Mouse (Mus musculus): ENCODE measurements around the gene Gm37240. TPM values are rescaled to one million over a fixed set of nuclear protein-coding genes. Genes with fewer than 3 reads are reported as not detected.
A peak's percentile ranks its signal among the peaks of the same experiment; 100 is the strongest.

The Gm37240 gene
- polyA plus RNA-seq, 1 experiment from 2014 or later, result 15.1 TPM

- Histone ChIP-seq H3K27me3 (ENCODE audit: control insufficient read depth, insufficient read depth, low read length) (no peaks in the 10 kb centered on the region), H3K9me3 (ENCODE audit: control insufficient read depth, low read length) (no peaks in the 10 kb centered on the region), H3K4me2 (replicated peaks; ENCODE audit: low read depth, low read length) (no peak overlapping the region), H3K27ac (ENCODE audit: low read depth, low read length) (no peak overlapping the region), H3K36me3 (ENCODE audit: control insufficient read depth, insufficient read depth, low read length) (no peaks in the 10 kb centered on the region), H3K9ac (ENCODE audit: low read depth, low read length) (no peak overlapping the region), H3K4me1 (ENCODE audit: control insufficient read depth, insufficient read depth, low read length) (peaks cover 12% of the 10 kb centered on the region), H3K4me3 (ENCODE audit: low read length) (no peak overlapping the region)
- ATAC-seq (ENCODE audit: low FRiP score, low TSS enrichment), result no peak
- 86% methylated on average over 6 of the region's 6 CpGs for WGBS
Measured at GRCm38 (mm10) chr3:84465822-84466500, 1421.4 kb downstream of the Gm37240 start.

GRCm38 (mm10) chr3:84461687-84462086 is 1425.6 kb downstream of the Gm37240 start:
- Histone ChIP-seq H3K4me2 (replicated peaks; ENCODE audit: low read depth, low read length) (no peak overlapping the region), H3K27me3 (ENCODE audit: control insufficient read depth, insufficient read depth, low read length) (no peaks in the 10 kb centered on the region), H3K36me3 (ENCODE audit: control insufficient read depth, insufficient read depth, low read length) (no peaks in the 10 kb centered on the region), H3K4me3 (ENCODE audit: low read length) (no peak overlapping the region), H3K27ac (ENCODE audit: low read depth, low read length) (no peak overlapping the region), H3K9ac (ENCODE audit: low read depth, low read length) (no peak overlapping the region), H3K4me1 (ENCODE audit: control insufficient read depth, insufficient read depth, low read length) (peaks cover 4% of the 10 kb centered on the region; the same call in 1 of the 2 replicates), H3K9me3 (ENCODE audit: control insufficient read depth, low read length) (no peaks in the 10 kb centered on the region)
- 28% methylated on average over 4 of the region's 4 CpGs for WGBS
- no peak; the same call in 1 of the 2 replicates for ATAC-seq (ENCODE audit: low FRiP score, low TSS enrichment)

GRCm38 (mm10) chr3:84460952-84461351 is 1426.4 kb downstream of the Gm37240 start:
- no peak overlapping the region for H3K9ac ChIP-seq (ENCODE audit: low read depth, low read length)
- peak; percentile 84 for ATAC-seq (ENCODE audit: low FRiP score, low TSS enrichment)
- no peaks in the 10 kb centered on the region for H3K9me3 ChIP-seq (ENCODE audit: control insufficient read depth, low read length)
- no peaks in the 10 kb centered on the region for H3K27me3 ChIP-seq (ENCODE audit: control insufficient read depth, insufficient read depth, low read length)
- no peak overlapping the region for H3K4me3 ChIP-seq (ENCODE audit: low read length)
- peaks cover 4% of the 10 kb centered on the region; the same call in 1 of the 2 replicates for H3K4me1 ChIP-seq (ENCODE audit: control insufficient read depth, insufficient read depth, low read length)
- no peak overlapping the region for H3K4me2 ChIP-seq (replicated peaks; ENCODE audit: low read depth, low read length)
- WGBS, result 6% methylated on average over 12 of the region's 12 CpGs
- H3K36me3 ChIP-seq (ENCODE audit: control insufficient read depth, insufficient read depth, low read length), result no peaks in the 10 kb centered on the region
- H3K27ac ChIP-seq (ENCODE audit: low read depth, low read length), result peak overlapping the region; percentile 47; the same call in 1 of the 2 replicates

GRCm38 (mm10) chr3:84460499-84460898 is 1426.8 kb downstream of the Gm37240 start:
- Histone ChIP-seq H3K27me3 (ENCODE audit: control insufficient read depth, insufficient read depth, low read length) (no peaks in the 10 kb centered on the region), H3K27ac (ENCODE audit: low read depth, low read length) (peak overlapping the region; percentile 47; the same call in 1 of the 2 replicates), H3K4me1 (ENCODE audit: control insufficient read depth, insufficient read depth, low read length) (peaks cover 4% of the 10 kb centered on the region; the same call in 1 of the 2 replicates), H3K4me3 (ENCODE audit: low read length) (no peak overlapping the region), H3K9me3 (ENCODE audit: control insufficient read depth, low read length) (no peaks in the 10 kb centered on the region), H3K4me2 (replicated peaks; ENCODE audit: low read depth, low read length) (no peak overlapping the region), H3K36me3 (ENCODE audit: control insufficient read depth, insufficient read depth, low read length) (no peaks in the 10 kb centered on the region), H3K9ac (ENCODE audit: low read depth, low read length) (no peak overlapping the region)
- 23% methylated on average over 3 of the region's 3 CpGs for WGBS
- peak; percentile 33; the same call in 1 of the 2 replicates for ATAC-seq (ENCODE audit: low FRiP score, low TSS enrichment)

- H3K9me3 ChIP-seq (ENCODE audit: control insufficient read depth, low read length), result no peaks in the 10 kb centered on the region
- peaks cover 3% of the 10 kb centered on the region; the same call in 1 of the 2 replicates for H3K4me1 ChIP-seq (ENCODE audit: control insufficient read depth, insufficient read depth, low read length)
- no peak for ATAC-seq (ENCODE audit: low FRiP score, low TSS enrichment)
- 52% methylated on average over 12 of the region's 12 CpGs for WGBS
- H3K27me3 ChIP-seq (ENCODE audit: control insufficient read depth, insufficient read depth, low read length), result no peaks in the 10 kb centered on the region
- no peak overlapping the region for H3K4me2 ChIP-seq (replicated peaks; ENCODE audit: low read depth, low read length)
- no peak overlapping the region for H3K9ac ChIP-seq (ENCODE audit: low read depth, low read length)
- no peak overlapping the region for H3K4me3 ChIP-seq (ENCODE audit: low read length)
- H3K27ac ChIP-seq (ENCODE audit: low read depth, low read length), result no peak overlapping the region
- no peaks in the 10 kb centered on the region for H3K36me3 ChIP-seq (ENCODE audit: control insufficient read depth, insufficient read depth, low read length)
Measured at GRCm38 (mm10) chr3:84455733-84456417, 1431.4 kb downstream of the Gm37240 start.

- no peaks in the 10 kb centered on the region for H3K27me3 ChIP-seq (ENCODE audit: control insufficient read depth, insufficient read depth, low read length)
- no peaks in the 10 kb centered on the region for H3K9me3 ChIP-seq (ENCODE audit: control insufficient read depth, low read length)
- no peak overlapping the region for H3K9ac ChIP-seq (ENCODE audit: low read depth, low read length)
- H3K4me1 ChIP-seq (ENCODE audit: control insufficient read depth, insufficient read depth, low read length), result 0 out of 2 replicates have a peak, but pooled peaks cover 3% of the 10 kb centered on the region
- H3K27ac ChIP-seq (ENCODE audit: low read depth, low read length), result no peak overlapping the region
- no peak overlapping the region for H3K4me2 ChIP-seq (replicated peaks; ENCODE audit: low read depth, low read length)
- no peak for ATAC-seq (ENCODE audit: low FRiP score, low TSS enrichment)
- H3K4me3 ChIP-seq (ENCODE audit: low read length), result no peak overlapping the region
- WGBS, result 67% methylated on average over 3 of the region's 3 CpGs
- no peaks in the 10 kb centered on the region; the same call in 1 of the 2 replicates for H3K36me3 ChIP-seq (ENCODE audit: control insufficient read depth, insufficient read depth, low read length)
Measured at GRCm38 (mm10) chr3:84450651-84451050, 1436.7 kb downstream of the Gm37240 start.

- no peak overlapping the region for H3K4me3 ChIP-seq (ENCODE audit: low read length)
- H3K4me2 ChIP-seq (replicated peaks; ENCODE audit: low read depth, low read length), result no peak overlapping the region
- no peak for ATAC-seq (ENCODE audit: low FRiP score, low TSS enrichment)
- no peaks in the 10 kb centered on the region for H3K27me3 ChIP-seq (ENCODE audit: control insufficient read depth, insufficient read depth, low read length)
- H3K36me3 ChIP-seq (ENCODE audit: control insufficient read depth, insufficient read depth, low read length), result no peaks in the 10 kb centered on the region; the same call in 1 of the 2 replicates
- 0 out of 2 replicates have a peak, but pooled peaks cover 3% of the 10 kb centered on the region for H3K4me1 ChIP-seq (ENCODE audit: control insufficient read depth, insufficient read depth, low read length)
- WGBS, result 59% methylated on average over 9 of the region's 9 CpGs
- no peaks in the 10 kb centered on the region for H3K9me3 ChIP-seq (ENCODE audit: control insufficient read depth, low read length)
- H3K27ac ChIP-seq (ENCODE audit: low read depth, low read length), result no peak overlapping the region
- H3K9ac ChIP-seq (ENCODE audit: low read depth, low read length), result no peak overlapping the region
Measured at GRCm38 (mm10) chr3:84449015-84449414, 1438.3 kb downstream of the Gm37240 start.

GRCm38 (mm10) chr3:84447803-84448202 is 1439.5 kb downstream of the Gm37240 start:
- Histone ChIP-seq H3K27me3 (ENCODE audit: control insufficient read depth, insufficient read depth, low read length) (no peaks in the 10 kb centered on the region), H3K9ac (ENCODE audit: low read depth, low read length) (no peak overlapping the region), H3K4me2 (replicated peaks; ENCODE audit: low read depth, low read length) (no peak overlapping the region), H3K4me3 (ENCODE audit: low read length) (no peak overlapping the region), H3K4me1 (ENCODE audit: control insufficient read depth, insufficient read depth, low read length) (0 out of 2 replicates have a peak, but pooled peaks cover 3% of the 10 kb centered on the region), H3K9me3 (ENCODE audit: control insufficient read depth, low read length) (no peaks in the 10 kb centered on the region), H3K27ac (ENCODE audit: low read depth, low read length) (no peak overlapping the region), H3K36me3 (ENCODE audit: control insufficient read depth, insufficient read depth, low read length) (no peaks in the 10 kb centered on the region; the same call in 1 of the 2 replicates)
- 75% methylated on average over 5 of the region's 5 CpGs for WGBS
- ATAC-seq (ENCODE audit: low FRiP score, low TSS enrichment), result no peak
